Mouse (Mus musculus): ENCODE results near the gene Tubgcp4. TPM values are rescaled to one million over a fixed set of nuclear protein-coding genes. Genes with fewer than 3 reads are reported as not detected.

Gene Tubgcp4
- polyA plus RNA-seq, 1 experiment from 2014 or later = 71.3 TPM

DNA sequence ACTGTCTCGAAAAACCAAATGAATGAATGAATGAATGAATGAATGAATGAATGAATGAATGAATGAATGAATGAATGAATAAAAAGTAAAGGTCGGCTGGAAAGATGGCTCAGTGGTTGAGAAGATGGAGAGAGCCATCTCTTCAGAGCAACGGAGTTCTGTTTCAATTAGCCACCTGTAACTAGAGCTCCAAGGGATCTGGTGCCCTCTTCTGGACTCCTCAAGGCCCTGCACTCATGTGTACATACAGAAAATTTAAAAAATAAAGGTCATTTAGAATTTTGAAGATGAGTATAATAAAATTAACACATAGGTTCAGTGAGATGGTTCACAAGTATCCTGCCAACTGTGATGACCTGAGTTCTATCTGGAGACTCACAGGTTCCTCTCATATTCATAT is 17.4 kb upstream of the Tubgcp4 start:
- Histone ChIP-seq H3K9ac (no peak overlapping the region), H3K27me3 (replicated peaks) (no peaks in the 10 kb centered on the region), H3K36me3 (peaks cover 50% of the 10 kb centered on the region), H3K4me2 (replicated peaks) (no peak overlapping the region), H3K9me3 (no peaks in the 10 kb centered on the region), H3K4me3 (no peak overlapping the region), H3K27ac (no peak overlapping the region), H3K4me1 (no peaks in the 10 kb centered on the region)
- ATAC-seq (ENCODE audit: low FRiP score, low read depth) = no peak
- 84% methylated on average over 3 of the region's 3 CpGs for WGBS

DNA sequence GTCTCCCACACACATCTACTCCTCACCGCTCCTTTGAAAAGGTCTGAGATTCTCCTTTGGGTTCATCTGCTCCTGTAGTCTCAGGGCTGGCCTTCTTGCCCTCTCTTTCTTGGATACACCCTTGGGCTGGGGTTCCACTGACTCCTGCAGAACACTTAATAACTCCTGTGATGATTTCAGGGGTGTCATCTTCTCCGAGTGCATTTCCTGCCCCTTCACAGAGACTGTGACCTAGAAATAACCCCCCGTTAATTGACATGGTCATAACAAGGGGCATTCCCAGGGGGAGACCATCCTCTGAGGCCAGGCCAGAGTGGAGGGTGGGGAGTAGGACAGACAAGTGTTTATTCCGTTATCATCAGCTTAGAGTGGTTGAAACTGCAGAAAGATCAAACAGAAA is 1.3 kb upstream of the Tubgcp4 start:
- Histone ChIP-seq H3K4me3 (peak overlapping the region; percentile 88), H3K9ac (peak overlapping the region; percentile 41), H3K27me3 (replicated peaks) (no peaks in the 10 kb centered on the region), H3K27ac (no peak overlapping the region), H3K9me3 (no peaks in the 10 kb centered on the region), H3K4me2 (replicated peaks) (peak overlapping the region; percentile 78), H3K36me3 (peaks cover 25% of the 10 kb centered on the region), H3K4me1 (peaks cover 18% of the 10 kb centered on the region)
- WGBS = 37% methylated on average over 4 of the region's 4 CpGs
- ATAC-seq (ENCODE audit: low FRiP score, low read depth) = no peak

DNA sequence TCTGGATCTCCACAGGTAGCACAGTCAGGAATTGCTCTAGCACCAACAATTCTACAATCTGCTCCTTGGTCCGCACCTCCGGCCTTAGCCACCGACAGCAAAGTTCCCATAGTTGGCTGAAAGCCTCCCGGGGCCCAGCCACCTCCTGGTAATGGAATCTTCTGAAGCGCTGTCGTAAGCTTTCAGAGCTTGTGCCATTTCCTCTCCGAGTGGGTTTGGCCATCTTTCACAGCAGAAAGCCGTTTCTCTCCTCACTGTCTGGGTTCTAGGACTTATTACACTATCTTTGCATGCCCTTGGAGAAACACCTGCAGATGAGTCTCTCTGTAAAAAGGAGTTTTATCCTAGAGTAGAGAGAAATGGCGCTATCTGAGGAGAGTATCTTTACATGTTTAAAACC is 552 bp upstream of the Tubgcp4 start:
- 7% methylated on average over 9 of the region's 9 CpGs for WGBS

GRCm38 (mm10) chr2:121170980-121171742 is 707 bp downstream of the Tubgcp4 start, which contains the start of gene Zscan29:
TSS of gene Zscan29 (minus strand) at chr2:121171125.
- Histone ChIP-seq H3K27me3 (replicated peaks) (no peaks in the 10 kb centered on the region), H3K4me3 (peak within 1 kb of the TSS; percentile 88), H3K36me3 (peaks cover 30% of the 10 kb centered on the region), H3K4me1 (peaks cover 18% of the 10 kb centered on the region), H3K9ac (peak within 1 kb of the TSS; percentile 85), H3K27ac (peak within 1 kb of the TSS; percentile 43; the same call in 1 of the 2 replicates), H3K9me3 (no peaks in the 10 kb centered on the region), H3K4me2 (replicated peaks) (peak within 1 kb of the TSS; percentile 78)
- WGBS = under 1% methylated on average over 66 of the region's 66 CpGs
- ATAC-seq (ENCODE audit: low FRiP score, low read depth) = peak; percentile 94

More for the DNA sequence above, 552 bp upstream of the Tubgcp4 start:
- H3K36me3 ChIP-seq = peaks cover 27% of the 10 kb centered on the region
- H3K27ac ChIP-seq = no peak overlapping the region
- H3K27me3 ChIP-seq (replicated peaks) = no peaks in the 10 kb centered on the region
- H3K4me2 ChIP-seq (replicated peaks) = peak overlapping the region; percentile 78
- ATAC-seq (ENCODE audit: low FRiP score, low read depth) = no peak
- H3K4me3 ChIP-seq = peak overlapping the region; percentile 88
- H3K9ac ChIP-seq = peak overlapping the region; percentile 85
- H3K9me3 ChIP-seq = no peaks in the 10 kb centered on the region
- H3K4me1 ChIP-seq = peaks cover 18% of the 10 kb centered on the region

- Histone ChIP-seq H3K27ac (no peak overlapping the region), H3K27me3 (replicated peaks) (no peaks in the 10 kb centered on the region), H3K9ac (no peak overlapping the region), H3K4me2 (replicated peaks) (no peak overlapping the region), H3K9me3 (no peaks in the 10 kb centered on the region), H3K4me1 (no peaks in the 10 kb centered on the region), H3K36me3 (peaks cover 68% of the 10 kb centered on the region), H3K4me3 (no peak overlapping the region)
- 98% methylated on average over 3 of the region's 3 CpGs for WGBS
- no peak for ATAC-seq (ENCODE audit: low FRiP score, low read depth)
Observed at GRCm38 (mm10) chr2:121178828-121179479, 8.5 kb downstream of the Tubgcp4 start.

DNA sequence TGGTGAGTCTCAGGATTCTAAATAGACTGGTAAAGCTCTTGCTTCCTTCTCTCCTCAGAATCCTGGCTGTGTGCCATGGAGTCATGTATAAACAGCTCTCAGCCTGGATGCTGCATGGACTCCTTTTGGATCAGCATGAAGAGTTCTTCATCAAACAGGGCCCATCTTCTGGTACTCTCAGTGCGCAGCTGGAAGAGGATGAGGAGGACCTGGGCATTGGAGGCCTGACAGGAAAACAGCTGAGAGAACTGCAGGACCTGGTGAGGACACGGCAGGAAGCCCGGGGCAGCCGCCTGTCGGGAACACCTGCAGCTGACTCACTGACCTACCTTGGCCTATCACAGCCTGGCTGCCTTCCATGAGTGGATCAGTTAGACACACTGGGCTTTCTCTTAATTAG is 13.0 kb downstream of the Tubgcp4 start:
- ATAC-seq (ENCODE audit: low FRiP score, low read depth) = no peak
- Histone ChIP-seq H3K9me3 (no peaks in the 10 kb centered on the region), H3K9ac (no peak overlapping the region), H3K4me3 (no peak overlapping the region), H3K36me3 (peaks cover 55% of the 10 kb centered on the region), H3K27ac (no peak overlapping the region), H3K4me2 (replicated peaks) (no peak overlapping the region), H3K27me3 (replicated peaks) (no peaks in the 10 kb centered on the region), H3K4me1 (no peaks in the 10 kb centered on the region)
- WGBS = 90% methylated on average over 5 of the region's 5 CpGs

DNA sequence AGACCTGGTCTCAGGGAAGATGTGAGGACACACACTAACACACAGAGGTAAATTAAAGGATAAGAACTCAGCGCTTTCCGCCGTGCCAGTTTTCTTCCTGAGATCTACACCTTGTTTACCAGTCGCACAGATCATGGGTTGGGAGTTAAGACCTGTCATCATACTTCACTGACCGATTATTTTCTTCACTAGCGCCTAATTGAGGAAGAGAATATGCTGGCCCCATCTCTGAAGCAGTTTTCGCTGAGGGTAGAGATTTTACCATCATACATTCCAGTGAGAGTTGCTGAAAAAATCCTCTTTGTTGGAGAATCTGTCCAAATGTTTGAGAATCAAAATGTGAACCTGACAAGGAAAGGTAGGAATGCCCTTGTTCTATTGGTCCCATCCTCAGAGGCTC is 13.7 kb downstream of the Tubgcp4 start:
- ATAC-seq (ENCODE audit: low FRiP score, low read depth) = no peak
- WGBS = 95% methylated on average over 7 of the region's 7 CpGs

GRCm38 (mm10) chr2:121188530-121188929 is 18.1 kb downstream of the Tubgcp4 start:
- Histone ChIP-seq H3K36me3 (peaks cover 79% of the 10 kb centered on the region), H3K4me1 (no peaks in the 10 kb centered on the region), H3K9ac (no peak overlapping the region), H3K27ac (no peak overlapping the region), H3K4me3 (no peak overlapping the region), H3K4me2 (replicated peaks) (no peak overlapping the region), H3K9me3 (no peaks in the 10 kb centered on the region), H3K27me3 (replicated peaks) (no peaks in the 10 kb centered on the region)
- 68% methylated on average over 1 of the region's 1 CpGs for WGBS
- no peak for ATAC-seq (ENCODE audit: low FRiP score, low read depth)

More for the DNA sequence above, 13.7 kb downstream of the Tubgcp4 start:
- no peak overlapping the region for H3K27ac ChIP-seq
- H3K9me3 ChIP-seq = no peaks in the 10 kb centered on the region
- peaks cover 55% of the 10 kb centered on the region for H3K36me3 ChIP-seq
- no peak overlapping the region for H3K4me3 ChIP-seq
- no peaks in the 10 kb centered on the region for H3K27me3 ChIP-seq (replicated peaks)
- no peak overlapping the region for H3K4me2 ChIP-seq (replicated peaks)
- H3K9ac ChIP-seq = no peak overlapping the region
- H3K4me1 ChIP-seq = no peaks in the 10 kb centered on the region

- peaks cover 95% of the 10 kb centered on the region for H3K36me3 ChIP-seq
Observed at GRCm38 (mm10) chr2:121195466-121195865, 25.0 kb downstream of the Tubgcp4 start.

GRCm38 (mm10) chr2:121204276-121204675 is 33.8 kb downstream of the Tubgcp4 start:
- no peaks in the 10 kb centered on the region for H3K9me3 ChIP-seq
- H3K4me3 ChIP-seq = no peak overlapping the region
- no peak overlapping the region for H3K9ac ChIP-seq
- H3K27ac ChIP-seq = no peak overlapping the region
- no peaks in the 10 kb centered on the region for H3K27me3 ChIP-seq (replicated peaks)
- H3K36me3 ChIP-seq = peaks cover 95% of the 10 kb centered on the region
- 96% methylated on average over 17 of the region's 17 CpGs for WGBS
- H3K4me1 ChIP-seq = no peaks in the 10 kb centered on the region
- ATAC-seq (ENCODE audit: low FRiP score, low read depth) = no peak
- no peak overlapping the region for H3K4me2 ChIP-seq (replicated peaks)

More at GRCm38 (mm10) chr2:121195466-121195865, 25.0 kb downstream of the Tubgcp4 start:
- 92% methylated on average over 9 of the region's 9 CpGs for WGBS
- H3K9me3 ChIP-seq = no peaks in the 10 kb centered on the region
- no peaks in the 10 kb centered on the region for H3K27me3 ChIP-seq (replicated peaks)
- no peaks in the 10 kb centered on the region for H3K4me1 ChIP-seq
- H3K9ac ChIP-seq = no peak overlapping the region
- no peak overlapping the region for H3K4me2 ChIP-seq (replicated peaks)
- no peak for ATAC-seq (ENCODE audit: low FRiP score, low read depth)
- no peak overlapping the region for H3K4me3 ChIP-seq
- no peak overlapping the region for H3K27ac ChIP-seq

DNA sequence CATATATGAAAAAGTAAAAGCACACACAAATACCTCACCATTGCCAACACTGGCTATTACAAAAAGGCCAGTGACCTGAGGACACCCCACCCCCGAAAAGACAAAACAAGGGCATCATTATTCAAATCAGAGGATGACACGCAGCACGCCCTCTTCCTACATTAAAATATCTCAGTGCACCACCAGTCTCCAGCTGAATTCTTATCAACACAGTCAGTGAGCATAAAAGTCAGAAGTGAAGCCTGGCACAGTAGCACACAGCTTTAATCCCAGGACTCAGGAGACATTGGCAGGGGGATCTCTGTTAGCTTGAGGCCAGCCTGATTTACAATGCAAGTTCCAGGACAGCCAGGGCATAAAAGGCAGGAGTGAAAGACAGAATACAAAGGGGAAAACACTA is 36.1 kb downstream of the Tubgcp4 start:
- H3K27ac ChIP-seq = no peak overlapping the region
- no peaks in the 10 kb centered on the region for H3K27me3 ChIP-seq (replicated peaks)
- H3K9me3 ChIP-seq = no peaks in the 10 kb centered on the region
- 92% methylated on average over 3 of the region's 3 CpGs for WGBS
- H3K4me3 ChIP-seq = no peak overlapping the region
- H3K4me1 ChIP-seq = no peaks in the 10 kb centered on the region
- peaks cover 94% of the 10 kb centered on the region for H3K36me3 ChIP-seq
- no peak for ATAC-seq (ENCODE audit: low FRiP score, low read depth)
- no peak overlapping the region for H3K4me2 ChIP-seq (replicated peaks)
- no peak overlapping the region for H3K9ac ChIP-seq

DNA sequence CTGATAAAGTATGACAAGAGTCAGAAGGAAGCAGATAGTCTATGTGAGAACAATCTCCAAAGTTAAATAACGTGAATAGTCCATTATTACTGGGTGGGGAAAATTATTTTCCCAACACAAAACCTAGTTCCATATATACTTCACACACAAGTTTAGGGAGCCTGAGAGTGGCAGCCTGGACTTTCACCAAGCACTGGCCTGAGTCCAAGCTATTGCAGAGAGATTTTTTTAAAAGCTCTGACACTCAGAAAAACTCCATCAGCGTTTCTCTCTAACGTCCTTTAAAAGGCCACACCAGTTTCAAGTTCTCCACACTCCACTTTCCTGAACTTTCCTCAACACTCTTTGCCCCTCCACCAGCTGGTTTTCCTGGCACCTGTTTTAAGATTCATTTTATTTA is 44.0 kb downstream of the Tubgcp4 start:
- H3K4me2 ChIP-seq (replicated peaks) = no peak overlapping the region
- no peaks in the 10 kb centered on the region for H3K9me3 ChIP-seq
- H3K36me3 ChIP-seq = peaks cover 80% of the 10 kb centered on the region
- 93% methylated on average over 3 of the region's 3 CpGs for WGBS
- ATAC-seq (ENCODE audit: low FRiP score, low read depth) = no peak
- no peak overlapping the region for H3K27ac ChIP-seq
- no peak overlapping the region for H3K9ac ChIP-seq
- H3K4me1 ChIP-seq = no peaks in the 10 kb centered on the region
- H3K27me3 ChIP-seq (replicated peaks) = no peaks in the 10 kb centered on the region
- no peak overlapping the region for H3K4me3 ChIP-seq

Data from neural tube, embryonic 12.5 days (tissue).